ENCODE assay signal across 11 mouse cellular contexts in the genomic region with DNA sequence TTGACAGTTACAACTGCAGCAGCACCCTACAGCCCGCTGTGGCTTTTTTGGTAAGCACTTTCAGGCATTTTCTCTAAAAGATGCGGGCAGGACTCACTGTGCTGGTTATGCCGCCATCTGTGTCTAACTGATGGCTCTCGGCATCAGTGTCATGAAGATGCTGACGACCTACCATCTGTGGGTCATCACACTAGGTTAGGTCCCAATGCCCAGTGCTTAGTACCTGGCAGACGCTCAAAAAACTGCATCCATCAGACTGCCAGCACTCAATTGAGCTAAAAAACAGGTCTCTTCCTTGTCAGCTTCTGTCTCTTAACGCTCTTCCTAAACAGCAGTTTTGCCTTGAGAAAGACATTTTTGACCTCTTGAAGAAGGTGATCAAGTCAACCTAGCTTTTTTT. TPM values are rescaled to one million over a fixed set of nuclear protein-coding genes. Genes with fewer than 3 reads are reported as not detected.
DNase-seq lines count a peak whose midpoint lies in the region; ATAC-seq and TF ChIP-seq lines count a peak whose summit lies in the region.
"Had no signal": no experiment of that assay in that cellular context is flagged by ENCODE, and none has a peak within 500 bp of the region (broad histone marks: within the 10 kb centered on the region; RNA-seq: fewer than 3 reads in every experiment).

No protein-coding gene starts in this region.

- no peak overlapping the region for H3K27ac ChIP-seq in embryonic facial prominence, embryonic 13.5 days
- H3K27ac ChIP-seq in embryonic facial prominence, embryonic 10.5 days (replicated peaks) = no peak overlapping the region
- H3K27ac ChIP-seq in layer of hippocampus, adult 2 months = peak overlapping the region; percentile 29; the same call in 1 of the 2 replicates
- peak overlapping the region; percentile 84 for H3K27ac ChIP-seq in liver, embryonic 13.5 days
- no peak overlapping the region for H3K27ac ChIP-seq in gastrocnemius, adult 2 months
- H3K27ac ChIP-seq: embryonic facial prominence, embryonic 12.5 days had no signal

- H3K9ac ChIP-seq in embryonic facial prominence, embryonic 13.5 days = 0 out of 2 replicates have a peak overlapping the region, but pooled peaks have one; percentile 11
- H3K9ac ChIP-seq in liver, embryonic 13.5 days = peak overlapping the region; percentile 96

- H3K36me3 ChIP-seq in embryonic facial prominence, embryonic 13.5 days = no peaks in the 10 kb centered on the region
- H3K36me3 ChIP-seq in embryonic facial prominence, embryonic 10.5 days (replicated peaks) = peaks cover 7% of the 10 kb centered on the region; the same call in 1 of the 2 replicates
- 0 out of 2 replicates have a peak, but pooled peaks cover 6% of the 10 kb centered on the region for H3K36me3 ChIP-seq in liver, embryonic 13.5 days
- H3K36me3 ChIP-seq: embryonic facial prominence, embryonic 12.5 days had no signal

- intact Hi-C loops in gastrocnemius, adult 2 months (cut with DNase I) = loop anchor here (5.0 to 10.0 kb wide), 2 partner anchors 33 to 61 kb away; no protein-coding TSS in a partner anchor

- no peaks in the 10 kb centered on the region for H3K9me3 ChIP-seq in embryonic facial prominence, embryonic 13.5 days
- H3K9me3 ChIP-seq in embryonic facial prominence, embryonic 10.5 days = no peaks in the 10 kb centered on the region
- no peaks in the 10 kb centered on the region for H3K9me3 ChIP-seq in liver, embryonic 13.5 days (replicated peaks)
- H3K9me3 ChIP-seq: embryonic facial prominence, embryonic 12.5 days had no signal

- TF ChIP-seq CTCF in layer of hippocampus, adult 2 months (conservative IDR thresholded peaks at IDR 0.05) = no peak
- TF ChIP-seq CTCF in gastrocnemius, adult 2 months (IDR thresholded peaks at IDR 0.05) = no peak

- no peaks in the 10 kb centered on the region for H3K27me3 ChIP-seq in embryonic facial prominence, embryonic 13.5 days
- H3K27me3 ChIP-seq in embryonic facial prominence, embryonic 10.5 days (replicated peaks; ENCODE audit: low read depth, poor library complexity, severe bottlenecking) = no peaks in the 10 kb centered on the region
- no peaks in the 10 kb centered on the region for H3K27me3 ChIP-seq in liver, embryonic 13.5 days
- H3K27me3 ChIP-seq: embryonic facial prominence, embryonic 12.5 days had no signal

- no peak for DNase-seq in embryonic facial prominence, embryonic 10.5 days (ENCODE audit: low spot score)
- no peak for DNase-seq in layer of hippocampus, adult 2 months (ENCODE audit: low spot score in 2 of 2)
- no peak for DNase-seq in layer of hippocampus, postnatal 36 days
- peak; percentile 37 for DNase-seq in cerebellum, adult 8-10 months
- no peak for DNase-seq in liver, embryonic 13.5 days
- DNase-seq in kidney, adult 18-20 months = no peak
- DNase-seq in gastrocnemius, adult 2 months = no peak
- DNase-seq: kidney, adult 2 months; lung, adult 18-20 months had no signal

- no peak overlapping the region; the same call in 1 of the 2 replicates for H3K4me2 ChIP-seq in embryonic facial prominence, embryonic 13.5 days
- H3K4me2 ChIP-seq in liver, embryonic 13.5 days = peak overlapping the region; percentile 84

- peaks cover 23% of the 10 kb centered on the region for H3K4me1 ChIP-seq in embryonic facial prominence, embryonic 13.5 days
- H3K4me1 ChIP-seq in embryonic facial prominence, embryonic 10.5 days = peaks cover 23% of the 10 kb centered on the region
- peaks cover 63% of the 10 kb centered on the region for H3K4me1 ChIP-seq in liver, embryonic 13.5 days (replicated peaks)

- 82% methylated on average over 7 of the region's 7 CpGs for WGBS in embryonic facial prominence, embryonic 13.5 days
- WGBS in embryonic facial prominence, embryonic 10.5 days = 86% methylated on average over 7 of the region's 7 CpGs
- WGBS in liver, embryonic 13.5 days (ENCODE audit: insufficient replicate concordance) = 78% methylated on average over 7 of the region's 7 CpGs

- H3K4me3 ChIP-seq in embryonic facial prominence, embryonic 13.5 days = no peak overlapping the region
- H3K4me3 ChIP-seq in embryonic facial prominence, embryonic 10.5 days = no peak overlapping the region; the same call in 1 of the 2 replicates
- H3K4me3 ChIP-seq in layer of hippocampus, adult 2 months = no peak overlapping the region
- peak overlapping the region; percentile 98 for H3K4me3 ChIP-seq in liver, embryonic 13.5 days (replicated peaks)
- H3K4me3 ChIP-seq in gastrocnemius, adult 2 months = no peak overlapping the region

- no peak for ATAC-seq in embryonic facial prominence, embryonic 13.5 days (ENCODE audit: insufficient number of reproducible peaks, insufficient read depth, low FRiP score, low TSS enrichment, low read depth)
- ATAC-seq in liver, embryonic 13.5 days (ENCODE audit: low read depth) = no peak

RNA-seq across cellular contexts. Expression of a gene that starts 2.5 kb away (rescaled TPM):
- 160 and 167 TPM in 2 replicates for polyA plus RNA-seq in embryonic facial prominence, embryonic 13.5 days (2015; fragmentation: Nextera tagmentation; extraction: Ambion mirVana)
- 224 and 230 TPM in 2 replicates for polyA plus RNA-seq in embryonic facial prominence, embryonic 10.5 days (2016; fragmentation: Nextera tagmentation; extraction: Ambion mirVana)
- total RNA-seq in layer of hippocampus, adult 2 months (2021) = 10 to 100 TPM; 62.1 to 64.2 TPM
- 10 to 100 TPM; 65.6 to 66.3 TPM for total RNA-seq in layer of hippocampus, postnatal 36 days (2021)
- polyA plus RNA-seq in liver, embryonic 13.5 days (2015; fragmentation: Nextera tagmentation; extraction: Ambion mirVana) = 96.5 and 121 TPM in 2 replicates
- 10 to 100 TPM; 19.2 to 21.3 TPM for total RNA-seq in gastrocnemius, adult 2 months (2021)

RNA-seq across cellular contexts. Expression of a gene that starts 29.0 kb away (rescaled TPM):
- 17.9 and 18.6 TPM in 2 replicates for polyA plus RNA-seq in embryonic facial prominence, embryonic 13.5 days (2015; fragmentation: Nextera tagmentation; extraction: Ambion mirVana)
- 13.4 and 15.0 TPM in 2 replicates for polyA plus RNA-seq in embryonic facial prominence, embryonic 10.5 days (2016; fragmentation: Nextera tagmentation; extraction: Ambion mirVana)
- 10 to 100 TPM; 37.1 to 40.6 TPM for total RNA-seq in layer of hippocampus, adult 2 months (2021)
- total RNA-seq in layer of hippocampus, postnatal 36 days (2021) = 10 to 100 TPM; 32.0 to 32.1 TPM
- polyA plus RNA-seq in liver, embryonic 13.5 days (2015; fragmentation: Nextera tagmentation; extraction: Ambion mirVana) = 5.5 and 6.1 TPM in 2 replicates
- total RNA-seq in gastrocnemius, adult 2 months (2021) = 10 to 100 TPM; 23.5 to 24.9 TPM

Comparison
In these comparisons a context has a peak if more than half of its experiments do, and no peak if none do; other contexts are left out.
1. H3K27ac ChIP-seq: peak in layer of hippocampus, adult 2 months (single experiment) and liver, embryonic 13.5 days (single experiment); none in embryonic facial prominence, embryonic 13.5 days (single experiment), embryonic facial prominence, embryonic 10.5 days (single experiment) and gastrocnemius, adult 2 months (single experiment).